Mouse (Mus musculus) stomach, embryonic 15.5 days (tissue): ENCODE measurements around the gene Setd5. TPM values are rescaled to one million over a fixed set of nuclear protein-coding genes. Genes with fewer than 3 reads are reported as not detected.

Experiments used
- polyA plus RNA-seq: library from polyadenylated mRNA; unstranded; fragments of >200 nt; fragmentation: Nextera tagmentation; extraction: Ambion mirVana; gene quantifications from 2 replicates; pipeline ENCODE4 v1.2.1, GENCODE M21; 2015

The Setd5 gene
- polyA plus RNA-seq, 1 experiment from 2014 or later = 70.3 TPM

Other genes with a start within 250 kb of the Setd5 start
- gene Srgap3, start 130.1 kb upstream of the Setd5 start, polyA plus RNA-seq = 5.3 and 6.6 TPM in 2 replicates
- gene Thumpd3, start 31.1 kb upstream of the Setd5 start, polyA plus RNA-seq = 52.1 and 52.3 TPM in 2 replicates
- 1.7 and 2.0 TPM in 2 replicates for gene Lhfpl4, start 118.0 kb downstream of the Setd5 start, polyA plus RNA-seq
- gene Mtmr14, start 160.5 kb downstream of the Setd5 start, polyA plus RNA-seq = 34.3 and 38.2 TPM in 2 replicates
- 0.22 and 0.23 TPM in 2 replicates for gene Cpne9, start 204.9 kb downstream of the Setd5 start, polyA plus RNA-seq
- 15.9 and 17.6 TPM in 2 replicates for gene Brpf1, start 229.8 kb downstream of the Setd5 start, polyA plus RNA-seq
- 13.1 and 13.3 TPM in 2 replicates for gene Ogg1, start 249.6 kb downstream of the Setd5 start, polyA plus RNA-seq